Mouse (Mus musculus): Measurements from ENCODE around the gene Tmem204. TPM values are rescaled to one million over a fixed set of nuclear protein-coding genes. Genes with fewer than 3 reads are reported as not detected.
"Not testable (repeated sequence)": the region's sequence is repeated elsewhere in the genome, so short reads cannot be mapped to it uniquely, and the experiment has no call there.

Tmem204 gene
- polyA plus RNA-seq (2016; fragmentation: Nextera tagmentation; extraction: Ambion mirVana), result 6.1 and 7.2 TPM in 2 replicates

DNA sequence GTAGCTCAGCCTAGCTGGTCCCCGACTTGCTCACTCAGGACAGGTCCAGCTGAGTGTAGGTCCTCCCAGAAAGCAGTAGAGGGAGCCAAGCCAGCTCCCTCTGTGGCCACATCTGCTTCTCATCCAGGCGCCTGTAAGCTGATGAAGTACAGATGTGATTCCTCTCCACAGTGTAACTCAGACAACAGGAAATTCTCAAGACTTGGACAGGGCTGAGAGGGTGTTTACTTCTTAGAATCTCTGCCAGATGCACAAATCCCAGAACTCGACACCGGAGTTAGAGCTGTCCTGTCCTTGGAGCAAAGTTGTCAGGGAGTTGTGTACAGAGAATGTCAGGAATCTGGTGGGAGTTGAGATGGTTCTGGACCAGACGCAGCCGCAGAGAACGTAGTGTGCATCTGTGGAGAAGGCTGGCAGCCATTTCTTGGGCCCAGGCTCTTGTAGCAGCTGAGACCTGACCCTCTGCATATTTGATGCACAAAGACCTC is at the start of gene Tmem204:
TSS of gene Tmem204 (minus strand) at position 148 of the 488 bp plus-strand sequence.
- ATAC-seq, result peak; percentile 33
- Histone ChIP-seq H3K27ac (peak within 1 kb of the TSS; percentile 99), H3K36me3 (peaks cover 2% of the 10 kb centered on the region; the same call in 1 of the 2 replicates), H3K4me3 (no peak within 1 kb of the TSS), H3K27me3 (replicated peaks) (no peaks in the 10 kb centered on the region; the same call in 1 of the 2 replicates), H3K4me1 (peaks cover 70% of the 10 kb centered on the region), H3K4me2 (no peak within 1 kb of the TSS), H3K9me3 (replicated peaks) (no peaks in the 10 kb centered on the region), H3K9ac (no peak within 1 kb of the TSS; the same call in 1 of the 2 replicates)
- WGBS (ENCODE audit: insufficient replicate concordance), result 72% methylated on average over 7 of the region's 7 CpGs

DNA sequence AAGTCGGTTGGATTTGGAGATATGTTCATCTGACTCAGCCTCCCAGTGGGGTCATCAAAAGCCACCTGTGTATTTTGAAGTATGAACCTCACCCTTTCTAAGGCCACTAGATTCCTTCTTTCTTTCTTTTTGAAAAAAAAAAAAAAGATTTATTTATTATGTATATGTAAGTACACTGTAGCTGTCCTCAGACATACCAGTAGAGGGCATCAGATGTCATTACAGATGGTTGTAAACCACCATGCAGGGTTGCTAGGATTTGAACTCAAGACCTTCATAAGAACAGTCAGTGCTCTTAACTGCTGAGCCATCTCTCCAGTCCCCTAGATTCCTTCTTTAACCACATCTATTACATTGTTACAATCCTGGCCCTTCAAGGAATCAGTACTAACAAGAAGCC is 46.7 kb upstream of the Tmem204 start:
- Histone ChIP-seq H3K4me1 (peaks cover 52% of the 10 kb centered on the region), H3K4me2 (no peak overlapping the region), H3K9ac (no peak overlapping the region), H3K4me3 (no peak overlapping the region), H3K36me3 (no peaks in the 10 kb centered on the region), H3K27me3 (replicated peaks) (no peaks in the 10 kb centered on the region), H3K27ac (peak overlapping the region; percentile 6; the same call in 1 of the 2 replicates), H3K9me3 (replicated peaks) (no peaks in the 10 kb centered on the region)
- 81% methylated on average over 1 of the region's 1 CpGs for WGBS (ENCODE audit: insufficient replicate concordance)
- no peak for ATAC-seq

DNA sequence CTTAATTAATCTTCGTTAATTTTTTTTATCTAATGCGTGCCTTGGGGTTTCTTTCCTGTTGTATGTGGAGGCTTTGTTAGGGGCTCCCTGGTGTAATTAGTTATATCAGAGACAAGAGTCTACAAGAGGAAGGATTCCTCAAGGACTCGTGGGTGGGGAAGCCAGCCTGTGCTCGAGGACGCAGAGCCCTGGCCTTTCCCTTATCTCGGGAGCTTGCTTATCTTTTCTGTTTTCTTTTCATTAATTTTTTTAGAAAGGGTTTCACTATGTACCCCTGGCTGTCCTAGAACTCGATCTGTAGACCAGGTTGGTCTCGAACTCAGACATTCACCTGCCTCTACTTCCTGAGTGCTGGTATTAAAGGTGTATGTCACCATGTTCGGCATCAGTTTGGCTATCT is 44.3 kb upstream of the Tmem204 start:
- H3K4me3 ChIP-seq, result no peak overlapping the region
- 26% methylated on average over 9 of the region's 9 CpGs for WGBS (ENCODE audit: insufficient replicate concordance)
- no peaks in the 10 kb centered on the region for H3K9me3 ChIP-seq (replicated peaks)
- peaks cover 4% of the 10 kb centered on the region for H3K27me3 ChIP-seq (replicated peaks)
- peak overlapping the region; percentile 51 for H3K4me2 ChIP-seq
- H3K9ac ChIP-seq, result peak overlapping the region; percentile 53
- H3K36me3 ChIP-seq, result no peaks in the 10 kb centered on the region
- ATAC-seq, result peak; percentile 46; the same call in 1 of the 2 replicates
- peaks cover 44% of the 10 kb centered on the region for H3K4me1 ChIP-seq
- H3K27ac ChIP-seq, result peak overlapping the region; percentile 92

DNA sequence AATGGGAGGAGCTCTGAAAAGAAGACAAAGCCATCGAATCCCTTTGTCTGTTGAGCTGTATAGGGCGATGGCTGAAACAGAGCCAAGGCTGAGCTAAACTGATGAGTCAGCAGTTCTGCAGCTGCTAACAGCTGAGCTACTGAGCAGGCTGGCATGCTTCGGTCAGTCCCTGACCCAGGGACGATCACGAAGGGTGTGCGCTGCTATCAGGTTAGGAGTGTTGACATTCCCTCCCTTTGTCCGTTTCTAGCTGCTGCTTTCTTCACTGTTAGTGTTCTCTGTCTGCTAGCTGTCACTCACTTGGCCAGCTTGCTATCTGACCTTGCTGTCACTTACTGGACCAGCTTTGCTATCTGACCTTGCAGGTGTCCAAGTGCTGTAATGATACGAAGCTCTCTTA is 43.7 kb upstream of the Tmem204 start:
- no peaks in the 10 kb centered on the region for H3K36me3 ChIP-seq
- peak; percentile 86 for ATAC-seq
- WGBS (ENCODE audit: insufficient replicate concordance), result 19% methylated on average over 8 of the region's 8 CpGs
- H3K27me3 ChIP-seq (replicated peaks), result peaks cover 10% of the 10 kb centered on the region
- 0 out of 2 replicates have a peak overlapping the region, but pooled peaks have one; percentile 10 for H3K4me3 ChIP-seq
- H3K27ac ChIP-seq, result peak overlapping the region; percentile 92
- no peaks in the 10 kb centered on the region for H3K9me3 ChIP-seq (replicated peaks)
- peak overlapping the region; percentile 51 for H3K4me2 ChIP-seq
- H3K9ac ChIP-seq, result peak overlapping the region; percentile 53
- H3K4me1 ChIP-seq, result peaks cover 43% of the 10 kb centered on the region

DNA sequence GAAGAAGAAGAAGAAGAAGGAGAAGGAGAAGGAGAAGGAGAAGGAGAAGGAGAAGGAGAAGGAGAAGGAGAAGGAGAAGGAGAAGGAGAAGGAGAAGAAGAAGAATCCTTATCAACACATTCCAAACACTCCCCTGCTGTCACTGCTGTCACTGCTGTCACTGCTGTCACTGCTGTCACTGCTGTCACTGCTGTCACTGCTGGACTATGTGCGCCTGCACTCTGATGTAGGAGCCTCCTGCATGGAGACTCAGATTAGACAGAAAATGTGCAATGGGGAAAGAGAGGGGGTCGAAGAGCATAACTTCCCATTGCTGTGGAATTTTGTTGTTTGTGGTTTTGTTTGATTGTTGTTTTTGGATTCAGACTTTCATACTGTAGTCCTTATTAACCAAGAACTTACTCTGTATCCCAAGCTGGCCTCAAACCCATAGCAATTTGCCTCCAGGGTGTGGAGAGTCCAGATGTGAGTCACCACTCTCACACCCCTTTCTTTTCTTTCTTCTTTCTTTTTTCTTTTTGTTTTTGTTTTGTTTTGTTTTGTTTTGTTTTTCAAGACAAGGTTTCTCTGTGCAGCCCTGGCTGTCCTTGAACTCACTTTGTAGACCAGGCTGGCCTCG is 42.2 kb upstream of the Tmem204 start:
- Histone ChIP-seq H3K27me3 (replicated peaks) (peaks cover 24% of the 10 kb centered on the region), H3K27ac (peak overlapping the region; percentile 92), H3K4me1 (peaks cover 43% of the 10 kb centered on the region), H3K4me2 (peak overlapping the region; percentile 7; the same call in 1 of the 2 replicates)
- H3K36me3 ChIP-seq; H3K4me3 ChIP-seq; H3K9me3 ChIP-seq (replicated peaks); H3K9ac ChIP-seq: not testable (repeated sequence)
- 40% methylated on average over 3 of the region's 3 CpGs for whole genome bisulfite sequencing (ENCODE audit: insufficient replicate concordance)
- ATAC-seq, result peak; percentile 57

DNA sequence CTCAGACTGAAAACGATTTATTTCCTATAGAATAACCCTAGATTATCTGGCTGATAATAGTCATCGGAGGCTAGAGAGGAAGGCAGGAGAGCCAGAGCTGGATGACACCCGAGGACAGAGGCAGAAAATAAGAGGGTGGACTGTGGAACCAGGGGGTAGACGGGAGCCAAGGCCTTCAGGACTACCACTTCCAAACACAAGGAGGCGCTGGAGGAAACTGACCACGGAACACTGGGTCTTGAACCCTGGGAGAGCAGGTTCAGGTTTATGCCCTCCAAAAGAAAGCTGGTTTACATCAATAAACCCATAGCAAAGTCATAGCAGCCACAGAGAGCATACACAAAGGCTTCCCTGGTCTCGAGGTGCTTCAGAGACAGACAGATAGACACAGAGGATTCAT is 40.6 kb upstream of the Tmem204 start:
- H3K36me3 ChIP-seq, result no peaks in the 10 kb centered on the region
- H3K27ac ChIP-seq, result no peak overlapping the region
- H3K9ac ChIP-seq, result no peak overlapping the region
- no peak for ATAC-seq
- peaks cover 52% of the 10 kb centered on the region for H3K4me1 ChIP-seq
- H3K9me3 ChIP-seq (replicated peaks), result no peaks in the 10 kb centered on the region
- WGBS (ENCODE audit: insufficient replicate concordance), result 23% methylated on average over 7 of the region's 7 CpGs
- H3K4me2 ChIP-seq, result no peak overlapping the region
- H3K27me3 ChIP-seq (replicated peaks), result peaks cover 31% of the 10 kb centered on the region
- no peak overlapping the region for H3K4me3 ChIP-seq

DNA sequence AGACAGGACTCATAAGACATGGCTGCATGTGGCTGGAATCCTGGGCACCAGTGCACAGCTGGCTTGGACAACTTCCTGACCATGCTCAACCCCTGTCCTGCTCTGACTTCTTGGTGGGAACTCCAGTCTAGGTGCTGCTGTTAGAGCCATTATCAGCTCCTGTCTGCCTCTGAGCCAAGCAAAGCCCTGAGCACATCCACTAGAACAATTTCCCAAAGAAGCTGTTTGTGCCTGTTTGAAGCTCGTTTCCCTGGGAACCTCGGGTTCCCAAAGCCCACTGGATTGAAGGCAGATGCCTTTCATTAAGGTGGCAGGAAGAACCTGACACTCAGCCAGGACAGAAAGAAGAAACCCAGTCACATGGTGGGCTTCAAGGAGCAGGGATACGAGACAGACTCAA is 37.0 kb upstream of the Tmem204 start, which contains the start of gene Ptx4:
TSS of gene Ptx4 (plus strand) at position 355 of the 400 bp plus-strand sequence.
- H3K27me3 ChIP-seq (replicated peaks), result peaks cover 35% of the 10 kb centered on the region
- WGBS (ENCODE audit: insufficient replicate concordance), result 28% methylated on average over 3 of the region's 3 CpGs
- no peaks in the 10 kb centered on the region for H3K36me3 ChIP-seq
- H3K4me1 ChIP-seq, result peaks cover 30% of the 10 kb centered on the region
- ATAC-seq, result no peak
- no peak within 1 kb of the TSS for H3K4me2 ChIP-seq
- no peak within 1 kb of the TSS for H3K27ac ChIP-seq
- H3K9ac ChIP-seq, result 0 out of 2 replicates have a peak within 1 kb of the TSS, but pooled peaks have one; percentile 20
- no peaks in the 10 kb centered on the region for H3K9me3 ChIP-seq (replicated peaks)
- H3K4me3 ChIP-seq, result no peak within 1 kb of the TSS

DNA sequence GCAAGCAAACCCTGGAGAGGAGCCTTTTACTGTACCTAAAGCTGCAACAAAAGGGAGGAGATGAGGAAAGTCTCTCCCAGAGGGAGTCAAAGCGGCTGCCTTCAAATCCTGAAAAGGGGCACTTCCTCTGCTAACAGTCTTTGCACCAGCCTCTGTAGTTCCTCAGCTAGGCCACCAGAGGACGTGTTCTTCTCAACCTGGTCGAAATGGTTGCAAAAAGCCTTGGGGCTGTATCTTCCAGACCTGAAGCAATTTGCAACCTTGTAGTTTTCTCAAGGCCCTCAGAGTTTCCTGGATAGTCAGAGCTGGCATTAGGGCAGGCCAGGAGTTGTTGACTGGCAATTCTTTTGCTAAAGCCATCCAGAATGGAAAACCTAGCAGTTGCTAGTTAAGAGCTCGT is 33.9 kb upstream of the Tmem204 start:
- WGBS (ENCODE audit: insufficient replicate concordance), result 38% methylated on average over 4 of the region's 4 CpGs
- H3K9ac ChIP-seq, result no peak overlapping the region

DNA sequence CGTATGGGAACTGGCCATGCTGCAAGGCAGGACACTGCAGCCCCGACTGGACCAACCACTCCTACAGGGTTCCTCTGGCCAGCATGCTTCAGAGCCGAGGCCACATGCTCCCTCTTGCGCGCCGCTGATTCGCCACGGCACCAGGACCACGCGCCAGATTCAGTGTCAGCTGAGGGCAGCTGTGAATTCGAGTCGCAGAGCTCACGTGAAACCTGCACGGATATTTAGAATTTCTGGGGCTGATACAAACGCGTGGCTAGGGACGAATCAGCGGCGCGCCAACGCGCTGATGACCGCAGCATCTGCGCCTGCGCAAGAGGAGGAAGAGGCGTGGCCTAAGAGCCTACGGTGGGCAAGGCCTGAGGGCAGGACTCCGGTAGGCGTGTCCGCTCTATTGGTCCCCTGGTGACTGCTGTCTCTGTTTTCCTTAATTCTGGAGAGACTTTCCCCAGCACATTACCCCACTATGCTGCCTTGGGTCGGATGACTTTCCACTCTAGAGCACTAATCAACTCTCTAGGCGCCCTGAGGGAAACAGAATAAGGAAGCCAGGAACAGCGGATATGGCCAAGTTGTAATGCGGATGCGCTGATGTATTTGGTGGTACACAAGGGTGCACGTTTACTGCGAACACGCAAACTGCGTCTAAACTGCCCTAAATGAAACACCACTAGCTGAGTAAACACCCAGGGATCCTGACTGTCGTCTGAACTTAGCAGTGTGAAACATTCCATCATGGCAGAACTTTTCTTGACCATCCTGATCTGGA is 32.5 kb upstream of the Tmem204 start, which contains the start of gene Telo2:
TSS of gene Telo2 (minus strand) at position 304 of the 769 bp plus-strand sequence.
- Histone ChIP-seq H3K36me3 (peaks cover 29% of the 10 kb centered on the region), H3K27ac (peak within 1 kb of the TSS; percentile 85), H3K9ac (peak within 1 kb of the TSS; percentile 76), H3K4me1 (peaks cover 41% of the 10 kb centered on the region), H3K27me3 (replicated peaks) (peaks cover 14% of the 10 kb centered on the region), H3K4me2 (peak within 1 kb of the TSS; percentile 93), H3K4me3 (peak within 1 kb of the TSS; percentile 69), H3K9me3 (replicated peaks) (no peaks in the 10 kb centered on the region)
- peak; percentile 88 for ATAC-seq
- WGBS (ENCODE audit: insufficient replicate concordance), result 6% methylated on average over 40 of the region's 40 CpGs

More for the DNA sequence above, 33.9 kb upstream of the Tmem204 start:
- Histone ChIP-seq H3K4me2 (no peak overlapping the region), H3K27ac (0 out of 2 replicates have a peak overlapping the region, but pooled peaks have one; percentile 11), H3K4me1 (peaks cover 41% of the 10 kb centered on the region), H3K36me3 (peaks cover 15% of the 10 kb centered on the region), H3K9me3 (replicated peaks) (no peaks in the 10 kb centered on the region), H3K27me3 (replicated peaks) (peaks cover 27% of the 10 kb centered on the region), H3K4me3 (no peak overlapping the region)
- ATAC-seq, result no peak

DNA sequence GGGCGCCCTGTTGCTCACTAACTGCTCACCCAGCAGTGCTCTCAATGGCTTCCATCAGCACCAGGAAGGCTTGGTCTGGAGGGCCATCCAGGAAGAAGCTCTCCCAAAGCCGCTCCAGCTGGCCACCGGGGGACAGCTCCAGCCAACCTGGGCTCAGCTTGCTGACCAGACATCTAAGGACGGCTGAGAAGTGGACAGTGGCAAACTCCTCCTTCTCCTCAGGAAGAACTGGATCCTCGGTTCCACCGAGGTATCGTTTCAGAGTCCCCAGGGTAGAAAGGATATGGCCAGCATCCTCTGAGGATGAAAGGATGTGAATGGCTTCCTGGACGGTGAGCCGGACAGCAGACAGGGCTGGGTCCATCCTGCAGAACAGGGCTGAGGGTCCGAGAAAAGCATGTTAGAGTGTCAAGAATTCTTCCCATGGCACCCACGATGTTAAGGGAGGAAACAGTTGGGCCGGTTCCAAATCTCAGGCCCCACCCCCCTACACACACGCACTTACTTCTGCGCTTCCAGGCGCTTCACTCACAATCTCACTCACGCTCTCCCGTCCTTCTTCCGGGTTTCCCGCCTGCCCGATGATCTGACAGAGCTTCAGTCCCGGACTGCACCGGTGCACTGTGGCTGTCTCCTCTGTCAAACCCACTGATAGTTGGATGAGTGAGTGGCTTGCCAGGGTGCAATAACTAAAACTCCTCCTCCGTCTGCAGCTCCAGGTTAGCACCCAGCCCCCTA is 31.7 kb upstream of the Tmem204 start:
- Histone ChIP-seq H3K9ac (peak overlapping the region; percentile 76), H3K27ac (peak overlapping the region; percentile 85), H3K36me3 (peaks cover 37% of the 10 kb centered on the region), H3K4me2 (peak overlapping the region; percentile 93), H3K9me3 (replicated peaks) (no peaks in the 10 kb centered on the region), H3K4me1 (peaks cover 44% of the 10 kb centered on the region), H3K27me3 (replicated peaks) (peaks cover 8% of the 10 kb centered on the region; the same call in 1 of the 2 replicates), H3K4me3 (peak overlapping the region; percentile 69)
- 10% methylated on average over 23 of the region's 23 CpGs for WGBS (ENCODE audit: insufficient replicate concordance)
- ATAC-seq, result peak; percentile 68

DNA sequence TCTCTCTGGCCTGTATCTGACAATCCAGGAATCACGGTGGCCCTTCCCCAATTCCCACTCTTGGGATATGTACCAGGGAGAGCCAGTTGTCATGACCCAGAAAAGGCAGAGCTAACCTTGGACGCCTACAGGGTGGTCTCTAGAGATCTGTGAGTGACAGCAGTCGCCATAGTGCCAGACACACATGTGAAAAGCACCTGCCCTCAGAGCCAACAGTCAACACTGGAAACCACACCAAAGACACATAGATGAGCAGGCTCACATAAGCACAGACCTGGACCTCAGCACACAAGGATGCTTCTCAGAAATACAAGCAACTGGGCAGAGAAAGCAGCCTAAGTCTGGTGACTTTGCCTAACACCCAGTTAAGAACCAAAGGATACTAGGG is 29.0 kb upstream of the Tmem204 start:
- H3K9me3 ChIP-seq (replicated peaks), result no peaks in the 10 kb centered on the region
- H3K4me3 ChIP-seq, result no peak overlapping the region
- H3K27ac ChIP-seq, result no peak overlapping the region
- no peak for ATAC-seq
- H3K4me1 ChIP-seq, result peaks cover 35% of the 10 kb centered on the region
- H3K27me3 ChIP-seq (replicated peaks), result no peaks in the 10 kb centered on the region
- H3K36me3 ChIP-seq, result peaks cover 64% of the 10 kb centered on the region
- 58% methylated on average over 3 of the region's 3 CpGs for WGBS (ENCODE audit: insufficient replicate concordance)
- H3K9ac ChIP-seq, result no peak overlapping the region
- no peak overlapping the region for H3K4me2 ChIP-seq
